Mouse (Mus musculus): ENCODE measurements around the gene Cct2.

DNA sequence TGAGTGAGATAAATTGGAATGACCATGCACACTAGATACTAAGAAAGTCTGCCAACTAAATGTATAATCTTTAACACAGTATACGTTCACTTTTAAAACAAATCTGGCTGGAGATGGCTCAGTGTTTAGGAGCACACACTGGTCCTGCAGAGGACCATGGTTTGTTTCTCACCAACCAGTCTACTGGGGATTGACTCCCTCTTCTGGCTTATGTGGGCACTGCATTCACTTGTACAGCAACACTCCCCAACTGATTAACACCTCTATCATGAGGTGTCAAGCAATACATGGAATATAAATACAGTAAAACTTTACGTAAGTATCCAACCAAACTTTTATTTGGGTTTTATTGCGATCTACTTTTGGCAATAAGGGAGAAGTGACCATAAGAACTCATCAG is 5.5 kb upstream of the Cct2 start:
- TF ChIP-seq CTCF (IDR thresholded peaks at IDR 0.05; ENCODE audit: low read depth) (peak; percentile 46), EP300 (IDR thresholded peaks at IDR 0.05; ENCODE audit: low read depth) (no peak)

Data from liver, postnatal 0 days (tissue).